In the genomic region with DNA sequence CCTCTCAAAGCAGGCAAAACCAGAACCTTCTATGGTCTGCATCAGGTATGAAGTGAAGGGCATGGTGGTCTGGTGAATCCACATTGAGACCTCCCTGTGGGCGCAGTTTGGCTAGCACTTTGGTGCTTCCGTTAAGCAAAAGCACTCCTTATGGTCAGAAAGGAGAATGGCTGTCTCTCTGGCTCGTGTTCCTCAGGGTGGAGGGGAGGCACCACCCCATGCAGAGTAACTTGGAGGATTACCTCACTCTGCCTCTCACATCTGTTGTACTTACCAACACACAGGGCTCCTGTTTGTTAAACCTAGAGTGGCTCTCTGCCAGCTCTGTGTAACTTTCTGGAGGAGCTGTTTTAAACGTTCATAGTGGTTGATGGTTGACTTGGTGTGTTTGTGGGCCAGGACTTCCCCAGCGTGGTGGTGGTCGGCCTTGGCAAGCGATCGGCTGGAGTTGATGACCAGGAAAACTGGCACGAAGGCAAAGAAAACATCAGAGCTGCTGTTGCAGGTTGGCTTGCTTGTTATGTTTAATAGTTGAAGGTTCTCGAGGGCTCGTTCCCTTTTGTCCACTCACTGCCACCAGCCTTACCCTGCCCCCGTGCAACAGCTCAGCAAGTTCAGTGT, we compare ENCODE assay signal across 26 mouse cellular contexts. TPM values are rescaled to one million over a fixed set of nuclear protein-coding genes. Genes with fewer than 3 reads are reported as not detected.
DNase-seq lines count a peak whose midpoint lies in the region; ATAC-seq and TF ChIP-seq lines count a peak whose summit lies in the region.
"Had no signal": no experiment of that assay in that cellular context is flagged by ENCODE, and none has a peak within 500 bp of the region (broad histone marks: within the 10 kb centered on the region; RNA-seq: fewer than 3 reads in every experiment).

No protein-coding gene starts in this region.

- H3K9ac ChIP-seq in ES-Bruce4 (ENCODE audit: low read depth, poor library complexity, severe bottlenecking): no peak overlapping the region
- no peak overlapping the region for H3K9ac ChIP-seq in limb, embryonic 14.5 days (ENCODE audit: low read depth, low read length, severe bottlenecking)
- H3K9ac ChIP-seq: hindbrain, embryonic 15.5 days; lung, embryonic 14.5 days had no signal

- no peak for ATAC-seq in limb, embryonic 14.5 days (ENCODE audit: low FRiP score, low read depth)
- ATAC-seq: forebrain, embryonic 14.5 days; intestine, embryonic 16.5 days had no signal

- 30% methylated on average over 12 of the region's 12 CpGs for WGBS in cerebellum, adult 2 months
- WGBS in limb, embryonic 14.5 days: 83% methylated on average over 12 of the region's 12 CpGs

- DNase-seq in cerebellum, adult 2 months: no peak
- DNase-seq in cerebellum, adult 8-10 months: no peak
- no peak for DNase-seq in left cerebral cortex, adult 2 months (ENCODE audit: extremely low spot score in 1 of 2, low spot score in 2 of 2)
- no peak for DNase-seq in left cerebral cortex, postnatal 36 days (ENCODE audit: low spot score in 2 of 2)
- DNase-seq in limb, embryonic 14.5 days (ENCODE audit: low spot score): peak; percentile 10
- DNase-seq in right cerebral cortex, postnatal 14 days: no peak
- no peak for DNase-seq in gastrocnemius, adult 8-10 months (ENCODE audit: low spot score in 2 of 2)
- DNase-seq: adrenal gland, postnatal 36 days; cerebellum, adult 18-20 months; gastrocnemius, postnatal 14 days; heart, adult 18-20 months; heart, postnatal 4 days; lung, embryonic 14.5 days; retina, postnatal 1 day had no signal

- TF ChIP-seq EP300 in ES-Bruce4 (IDR thresholded peaks at IDR 0.05; ENCODE audit: insufficient read depth, low read depth, low read length): no peak

- intact Hi-C loops in left cerebral cortex, adult 2 months (cut with DNase I): no loop called here
- intact Hi-C loops in left cerebral cortex, postnatal 36 days (cut with DNase I): no loop called here

- H3K9me3 ChIP-seq in ES-Bruce4 (replicated peaks; ENCODE audit: control insufficient read depth, insufficient read depth, low read length, poor library complexity, severe bottlenecking): no peaks in the 10 kb centered on the region
- H3K9me3 ChIP-seq in limb, embryonic 14.5 days (ENCODE audit: control insufficient read depth, low read length): no peaks in the 10 kb centered on the region
- H3K9me3 ChIP-seq: hindbrain, embryonic 15.5 days; midbrain, embryonic 10.5 days had no signal

- no peak overlapping the region for H3K4me3 ChIP-seq in cerebellum, adult 2 months (replicated peaks; ENCODE audit: insufficient read depth, low read depth, low read length)
- H3K4me3 ChIP-seq in left cerebral cortex, adult 2 months: no peak overlapping the region
- no peak overlapping the region for H3K4me3 ChIP-seq in ES-Bruce4 (ENCODE audit: low read depth, low read length)
- H3K4me3 ChIP-seq in limb, embryonic 14.5 days (replicated peaks; ENCODE audit: low read length): no peak overlapping the region
- H3K4me3 ChIP-seq: hindbrain, embryonic 15.5 days; midbrain, embryonic 10.5 days had no signal

- no peak for TF ChIP-seq POLR2A in cerebellum, adult 2 months (IDR thresholded peaks at IDR 0.05; ENCODE audit: borderline replicate concordance, insufficient read depth, low read length)
- no peak for TF ChIP-seq POLR2A in ES-Bruce4 (IDR thresholded peaks at IDR 0.05; ENCODE audit: insufficient read depth, low read length)
- no peak for TF ChIP-seq POLR2A in limb, embryonic 14.5 days (IDR thresholded peaks at IDR 0.05; ENCODE audit: borderline replicate concordance, extremely low read depth, insufficient read depth, insufficient read length)

- TF ChIP-seq CTCF in cerebellum, adult 2 months (IDR thresholded peaks at IDR 0.05; ENCODE audit: borderline replicate concordance, insufficient read depth, low read depth, low read length): no peak
- TF ChIP-seq CTCF in left cerebral cortex, adult 2 months (IDR thresholded peaks at IDR 0.05): no peak
- TF ChIP-seq CTCF in ES-Bruce4 (IDR thresholded peaks at IDR 0.05; ENCODE audit: low read depth, low read length): no peak

- H3K36me3 ChIP-seq in ES-Bruce4 (ENCODE audit: control insufficient read depth, insufficient read depth, low read length, poor library complexity, severe bottlenecking): peaks cover 52% of the 10 kb centered on the region
- H3K36me3 ChIP-seq in limb, embryonic 14.5 days (ENCODE audit: control insufficient read depth, insufficient read depth, low read length): peaks cover 54% of the 10 kb centered on the region

- 0 out of 2 replicates have a peak overlapping the region, but pooled peaks have one; percentile 31 for H3K27ac ChIP-seq in cerebellum, adult 2 months (ENCODE audit: insufficient read depth, low read length)
- H3K27ac ChIP-seq in left cerebral cortex, adult 2 months: peak overlapping the region; percentile 41; the same call in 1 of the 2 replicates
- peak overlapping the region; percentile 89 for H3K27ac ChIP-seq in ES-Bruce4 (ENCODE audit: insufficient read depth, low read length)
- no peak overlapping the region for H3K27ac ChIP-seq in limb, embryonic 14.5 days (replicated peaks; ENCODE audit: low read depth, low read length)
- H3K27ac ChIP-seq: hindbrain, embryonic 15.5 days; kidney, postnatal 0 days; macrophage; midbrain, embryonic 10.5 days had no signal

- no peak overlapping the region for H3K4me2 ChIP-seq in limb, embryonic 14.5 days (replicated peaks; ENCODE audit: low read depth, low read length, severe bottlenecking)
- H3K4me2 ChIP-seq: hindbrain, embryonic 15.5 days; liver, embryonic 11.5 days; lung, embryonic 14.5 days had no signal

- no peaks in the 10 kb centered on the region for H3K27me3 ChIP-seq in cerebellum, adult 2 months (ENCODE audit: control insufficient read depth, insufficient read depth, low read length)
- H3K27me3 ChIP-seq in ES-Bruce4 (ENCODE audit: control insufficient read depth, insufficient read depth, low read length, poor library complexity, severe bottlenecking): no peaks in the 10 kb centered on the region
- no peaks in the 10 kb centered on the region for H3K27me3 ChIP-seq in limb, embryonic 14.5 days (ENCODE audit: control insufficient read depth, insufficient read depth, low read length)
- H3K27me3 ChIP-seq: hindbrain, embryonic 15.5 days had no signal

- H3K4me1 ChIP-seq in cerebellum, adult 2 months (ENCODE audit: control insufficient read depth, insufficient read depth, low read length): no peaks in the 10 kb centered on the region
- peaks cover 7% of the 10 kb centered on the region for H3K4me1 ChIP-seq in ES-Bruce4 (ENCODE audit: control insufficient read depth, insufficient read depth, low read length)
- peaks cover 11% of the 10 kb centered on the region for H3K4me1 ChIP-seq in limb, embryonic 14.5 days (ENCODE audit: control insufficient read depth, insufficient read depth, low read length)

RNA-seq across cellular contexts. Expression of gene Lap3, which starts 3.9 kb away (rescaled TPM):
- polyA plus RNA-seq in cerebellum, adult 2 months (2012; rRNA removed): 51.1 and 56.7 TPM in 2 replicates
- 10 to 100 TPM; 38.6 to 47.5 TPM for total RNA-seq in left cerebral cortex, adult 2 months (2021)
- total RNA-seq in left cerebral cortex, postnatal 36 days (2021): 10 to 100 TPM; 50.4 to 53.7 TPM
- polyA plus RNA-seq in ES-Bruce4 (2011; ENCODE audit: insufficient read depth, insufficient read length, low read depth, missing spikeins): 190 and 201 TPM in 2 replicates
- polyA plus RNA-seq in limb, embryonic 14.5 days (2012; rRNA removed): 35.9 and 49.2 TPM in 2 replicates
- 68.6 and 70.9 TPM in 2 replicates for polyA plus RNA-seq in limb, embryonic 14.5 days (2014; fragmentation: Nextera tagmentation; extraction: Ambion mirVana)
- 10 to 100 TPM; 51.1 to 69.2 (median 58.0) TPM for total RNA-seq in gastrocnemius, adult 8-10 months (2022)

RNA-seq across cellular contexts. Expression of gene Med28, which starts 23.0 kb away (rescaled TPM):
- polyA plus RNA-seq in cerebellum, adult 2 months (2012; rRNA removed): 131 and 134 TPM in 2 replicates
- total RNA-seq in left cerebral cortex, adult 2 months (2021): 100 to 1,000 TPM; 107 to 108 TPM
- total RNA-seq in left cerebral cortex, postnatal 36 days (2021): 100 to 1,000 TPM in 1 of 2 experiments, 10 to 100 TPM in 1; 98.5 to 101 TPM
- 57.9 and 67.8 TPM in 2 replicates for polyA plus RNA-seq in ES-Bruce4 (2011; ENCODE audit: insufficient read depth, insufficient read length, low read depth, missing spikeins)
- polyA plus RNA-seq in limb, embryonic 14.5 days (2012; rRNA removed): 102 and 125 TPM in 2 replicates
- 234 and 242 TPM in 2 replicates for polyA plus RNA-seq in limb, embryonic 14.5 days (2014; fragmentation: Nextera tagmentation; extraction: Ambion mirVana)
- total RNA-seq in gastrocnemius, adult 8-10 months (2022): 10 to 100 TPM; 55.1 to 62.7 (median 56.8) TPM

RNA-seq across cellular contexts. Expression of gene Clrn2, which starts 43.5 kb away (rescaled TPM):
- not detected in 2 replicates for polyA plus RNA-seq in cerebellum, adult 2 months (2012; rRNA removed)
- total RNA-seq in left cerebral cortex, adult 2 months (2021): 1 to 10 TPM in 1 of 2 experiments, under 1 TPM in 1; 0.37 to 1.1 TPM
- total RNA-seq in left cerebral cortex, postnatal 36 days (2021): 1 to 10 TPM in 1 of 2 experiments, under 1 TPM in 1; 0.91 to 1.2 TPM
- not detected in 2 replicates for polyA plus RNA-seq in ES-Bruce4 (2011; ENCODE audit: insufficient read depth, insufficient read length, low read depth, missing spikeins)
- not detected in 2 replicates for polyA plus RNA-seq in limb, embryonic 14.5 days (2012; rRNA removed)
- polyA plus RNA-seq in limb, embryonic 14.5 days (2014; fragmentation: Nextera tagmentation; extraction: Ambion mirVana): not detected in 2 replicates
- total RNA-seq in gastrocnemius, adult 8-10 months (2022): not detected
- total RNA-seq: adrenal gland, postnatal 36 days; common myeloid progenitor, adult 5-6 weeks; gastrocnemius, postnatal 14 days; heart, adult 18-20 months; heart, postnatal 4 days had no signal
- polyA plus RNA-seq: forebrain, embryonic 14.5 days; heart, embryonic 14.5 days; intestine, embryonic 16.5 days; kidney, postnatal 0 days; liver, embryonic 11.5 days; lung, embryonic 14.5 days; macrophage; midbrain, embryonic 10.5 days; midbrain, postnatal 0 days; neural tube, embryonic 11.5 days had no signal

RNA-seq across cellular contexts. Expression of gene Qdpr, which starts 47.0 kb away (rescaled TPM):
- 454 and 593 TPM in 2 replicates for polyA plus RNA-seq in cerebellum, adult 2 months (2012; rRNA removed)
- total RNA-seq in left cerebral cortex, adult 2 months (2021): 100 to 1,000 TPM; 130 to 138 TPM
- 100 to 1,000 TPM; 111 to 158 TPM for total RNA-seq in left cerebral cortex, postnatal 36 days (2021)
- 95.1 and 100 TPM in 2 replicates for polyA plus RNA-seq in ES-Bruce4 (2011; ENCODE audit: insufficient read depth, insufficient read length, low read depth, missing spikeins)
- polyA plus RNA-seq in limb, embryonic 14.5 days (2012; rRNA removed): 60.0 and 64.5 TPM in 2 replicates
- polyA plus RNA-seq in limb, embryonic 14.5 days (2014; fragmentation: Nextera tagmentation; extraction: Ambion mirVana): 92.9 and 96.1 TPM in 2 replicates
- 10 to 100 TPM; 41.4 to 61.9 (median 49.1) TPM for total RNA-seq in gastrocnemius, adult 8-10 months (2022)
